Mouse (Mus musculus) neural tube, embryonic 15.5 days (tissue): Measurements from ENCODE around the gene Hsd11b1. TPM values are rescaled to one million over a fixed set of nuclear protein-coding genes. Genes with fewer than 3 reads are reported as not detected.

Experiments
- ATAC-seq: fragments of 200-750 bp; cut with Nextera tagmentation; 2 replicates; pipeline ENCODE4 v1.8.0; 2017; ENCODE audit warnings: mild to moderate bottlenecking, moderate TSS enrichment, moderate library complexity; ENCODE audit not compliant: low FRiP score
- H3K27ac ChIP-seq: fragments of 300-500 bp; sonication (generic); replicated peaks from 2 replicates; pipeline ENCODE4 v1.5.1; 2015; ENCODE audit warnings: mild to moderate bottlenecking, inconsistent platforms
- H3K27me3 ChIP-seq: fragments of 300-500 bp; sonication (generic); replicated peaks from 2 replicates; pipeline ENCODE4 v1.6.1; 2015; ENCODE audit warnings: inconsistent platforms
- H3K36me3 ChIP-seq: fragments of 300-500 bp; sonication (generic); 2 replicates; pipeline ENCODE4 v1.6.1; 2015; ENCODE audit warnings: inconsistent platforms
- H3K4me1 ChIP-seq: fragments of 300-500 bp; sonication (generic); 2 replicates; pipeline ENCODE4 v1.6.1; 2015; ENCODE audit warnings: inconsistent platforms
- H3K4me2 ChIP-seq: fragments of 300-500 bp; sonication (generic); 2 replicates; pipeline ENCODE4 v1.6.1; 2015; ENCODE audit warnings: inconsistent platforms, mild to moderate bottlenecking, moderate library complexity
- H3K4me3 ChIP-seq: fragments of 300-500 bp; sonication (generic); replicated peaks from 2 replicates; pipeline ENCODE4 v1.5.1; 2015; ENCODE audit warnings: mild to moderate bottlenecking, inconsistent platforms
- H3K9ac ChIP-seq: fragments of 300-500 bp; sonication (generic); replicated peaks from 2 replicates; pipeline ENCODE4 v1.6.1; 2015; ENCODE audit warnings: mild to moderate bottlenecking, inconsistent platforms
- H3K9me3 ChIP-seq: fragments of 300-500 bp; sonication (generic); replicated peaks from 2 replicates; pipeline ENCODE4 v1.6.1; 2016; ENCODE audit warnings: inconsistent platforms
- WGBS: fragments of 180-500 bp; shearing (Covaris S2); methylation state at CpG from one replicate; pipeline ENCODE4 v1.1.7; 2015; ENCODE audit warnings: mixed read lengths; 5-methylcytosine and 5-hydroxymethylcytosine counted together
- polyA plus RNA-seq: library from polyadenylated mRNA; unstranded; fragments of >200 nt; fragmentation: Nextera tagmentation; extraction: Ambion mirVana; gene quantifications from 2 replicates; pipeline ENCODE4 v1.2.1, GENCODE M21; 2015

Gene Hsd11b1
- polyA plus RNA-seq, 1 experiment from 2014 or later: 0.36 TPM

DNA sequence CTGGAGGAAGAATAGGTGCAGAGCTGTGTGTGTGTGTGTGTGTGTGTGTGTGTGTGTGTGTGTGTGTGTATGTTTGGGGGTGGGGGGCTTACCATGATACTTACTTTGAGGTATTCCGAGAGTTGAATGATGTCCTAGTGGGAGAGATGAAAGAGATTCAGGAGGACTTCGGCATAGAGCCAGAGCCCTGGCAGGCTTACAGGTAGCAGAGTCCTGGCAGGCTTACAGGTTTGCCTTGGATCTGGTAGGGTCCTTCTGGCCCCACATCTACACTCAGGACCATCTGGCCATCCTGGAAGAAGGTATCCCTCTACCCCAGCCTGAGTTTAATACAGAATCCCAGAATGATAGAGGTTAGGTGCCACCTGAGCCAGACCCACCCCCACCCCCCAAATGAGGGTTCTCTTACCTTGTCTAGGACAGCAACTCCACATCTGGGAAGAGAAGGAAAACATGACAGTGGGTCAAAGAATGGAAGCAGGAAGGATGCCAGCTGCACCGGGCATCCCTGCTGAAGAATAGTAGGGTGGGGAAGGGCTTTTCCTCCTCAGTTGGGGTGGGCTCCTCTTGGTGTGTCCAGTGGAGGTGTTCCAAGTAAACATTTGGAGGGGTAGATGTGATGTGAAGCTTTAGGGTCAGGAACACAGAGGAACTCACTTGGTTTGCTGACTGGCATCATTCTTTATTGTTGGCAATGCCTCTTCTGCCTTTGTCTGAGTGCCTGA lies 69.3 kb downstream of the Hsd11b1 start:
- Histone ChIP-seq H3K4me2 (no peak overlapping the region), H3K9me3 (no peaks in the 10 kb centered on the region), H3K9ac (no peak overlapping the region), H3K4me1 (peaks cover 7% of the 10 kb centered on the region), H3K27ac (no peak overlapping the region), H3K27me3 (no peaks in the 10 kb centered on the region), H3K36me3 (no peaks in the 10 kb centered on the region), H3K4me3 (no peak overlapping the region)
- 84% methylated on average over 3 of the region's 3 CpGs for WGBS
- no peak for ATAC-seq

DNA sequence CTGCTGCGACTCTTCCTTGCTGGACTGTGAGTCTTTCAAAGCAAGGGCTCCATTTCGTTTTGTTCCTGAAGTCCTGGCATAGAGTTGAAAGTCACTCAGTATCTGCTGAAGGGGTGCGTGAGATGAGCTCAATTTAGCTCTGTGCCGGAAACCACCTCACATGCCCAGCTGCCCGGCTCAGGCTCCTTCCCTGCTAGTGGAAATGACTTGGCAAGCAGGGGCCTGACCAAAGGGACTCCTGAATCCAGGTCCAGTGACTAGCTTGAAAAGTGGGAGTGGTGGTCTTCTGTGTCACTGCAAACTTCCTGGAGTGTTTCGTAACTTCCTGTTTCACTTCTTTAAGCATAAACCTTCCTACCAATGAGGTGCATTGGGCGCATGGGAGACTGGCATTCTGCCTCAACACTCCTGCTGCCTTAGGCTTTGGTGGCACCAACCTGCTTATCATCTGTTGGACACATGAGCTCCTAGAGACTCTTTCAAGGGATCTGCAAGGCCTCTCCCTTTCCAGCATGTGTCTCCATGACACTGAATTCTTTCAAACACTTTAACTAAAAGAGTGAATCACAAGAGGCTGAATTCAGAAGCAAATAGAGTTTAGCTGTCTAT lies 72.1 kb downstream of the Hsd11b1 start:
- no peak for ATAC-seq
- Histone ChIP-seq H3K27ac (no peak overlapping the region), H3K27me3 (no peaks in the 10 kb centered on the region), H3K4me3 (no peak overlapping the region), H3K9ac (no peak overlapping the region), H3K36me3 (no peaks in the 10 kb centered on the region), H3K4me2 (no peak overlapping the region), H3K4me1 (peaks cover 10% of the 10 kb centered on the region), H3K9me3 (no peaks in the 10 kb centered on the region)
- WGBS: 89% methylated on average over 7 of the region's 7 CpGs

DNA sequence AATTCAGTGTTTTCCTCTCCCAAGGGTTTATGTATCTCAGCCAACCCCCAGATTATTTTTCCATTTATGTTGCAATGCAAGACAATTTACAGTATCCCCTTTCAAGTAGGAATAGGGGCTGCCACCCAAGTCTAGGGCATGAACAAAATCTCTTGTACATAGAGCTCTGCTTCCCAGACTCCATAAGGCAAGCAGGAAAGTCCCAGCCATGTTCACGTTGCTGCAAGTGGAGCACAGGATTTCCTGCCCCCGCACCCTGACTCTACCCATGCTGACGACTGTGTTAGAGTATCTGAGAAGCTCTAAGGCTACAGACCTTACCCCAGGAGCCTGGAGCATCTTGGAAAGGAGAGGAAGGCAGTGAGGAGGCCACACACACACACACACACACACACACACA lies 74.1 kb downstream of the Hsd11b1 start:
- H3K27me3 ChIP-seq: no peaks in the 10 kb centered on the region
- no peak for ATAC-seq
- WGBS: 60% methylated on average over 3 of the region's 3 CpGs
- peaks cover 10% of the 10 kb centered on the region for H3K4me1 ChIP-seq
- no peak overlapping the region for H3K4me2 ChIP-seq
- H3K27ac ChIP-seq: peak overlapping the region; percentile 54
- no peaks in the 10 kb centered on the region for H3K9me3 ChIP-seq
- H3K9ac ChIP-seq: no peak overlapping the region
- no peaks in the 10 kb centered on the region for H3K36me3 ChIP-seq
- no peak overlapping the region for H3K4me3 ChIP-seq

DNA sequence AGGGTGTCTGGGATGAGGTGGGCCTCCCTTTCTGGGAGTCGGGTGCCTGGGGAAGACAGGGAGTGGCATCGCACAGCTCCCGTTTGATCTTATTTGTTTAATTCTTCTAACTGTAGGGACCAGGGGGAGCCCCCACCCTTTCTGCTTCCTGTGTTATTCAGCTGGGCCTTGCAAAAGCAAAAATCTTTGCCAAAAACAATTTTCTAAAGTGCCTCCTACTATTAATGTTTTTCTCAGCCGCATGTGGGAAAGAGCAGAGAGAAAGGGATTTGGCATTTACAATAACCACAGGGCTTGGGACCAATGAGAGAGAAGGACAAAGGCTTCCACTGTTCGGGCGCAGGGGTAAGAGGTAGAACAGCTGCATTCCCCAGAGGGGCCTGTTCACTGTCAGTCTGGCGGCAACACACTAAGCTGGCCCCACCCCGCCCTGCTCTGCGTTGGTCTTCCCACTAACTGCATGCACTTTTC lies 74.7 kb downstream of the Hsd11b1 start:
- Histone ChIP-seq H3K4me3 (no peak overlapping the region), H3K4me1 (peaks cover 10% of the 10 kb centered on the region), H3K36me3 (no peaks in the 10 kb centered on the region), H3K9ac (no peak overlapping the region), H3K27me3 (no peaks in the 10 kb centered on the region), H3K9me3 (no peaks in the 10 kb centered on the region), H3K4me2 (no peak overlapping the region), H3K27ac (peak overlapping the region; percentile 54)
- peak; percentile 61 for ATAC-seq
- 33% methylated on average over 9 of the region's 9 CpGs for WGBS

DNA sequence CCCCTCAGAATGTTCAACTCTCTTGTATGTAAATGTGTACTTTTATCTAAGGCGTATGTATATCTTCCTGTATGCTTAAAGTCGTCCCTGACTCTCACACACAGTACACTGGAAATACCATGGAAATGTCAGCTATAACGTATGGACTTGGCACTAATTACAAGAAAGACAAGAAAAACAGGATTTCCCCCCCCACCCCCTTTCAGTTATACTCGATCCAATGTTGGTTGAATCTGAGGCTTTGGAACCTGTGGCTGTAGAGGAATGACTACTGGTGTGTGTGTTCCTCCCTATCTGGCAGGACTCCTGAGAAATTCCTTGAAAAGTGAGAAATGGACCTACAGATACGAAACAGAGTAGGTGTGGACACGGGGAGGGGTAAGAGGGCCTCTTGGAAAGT lies 75.6 kb downstream of the Hsd11b1 start:
- peak overlapping the region; percentile 38 for H3K27ac ChIP-seq
- H3K27me3 ChIP-seq: no peaks in the 10 kb centered on the region
- no peaks in the 10 kb centered on the region for H3K36me3 ChIP-seq
- no peak overlapping the region for H3K4me2 ChIP-seq
- no peak overlapping the region for H3K4me3 ChIP-seq
- WGBS: 82% methylated on average over 6 of the region's 6 CpGs
- H3K4me1 ChIP-seq: peaks cover 10% of the 10 kb centered on the region
- no peak for ATAC-seq
- no peak overlapping the region for H3K9ac ChIP-seq
- H3K9me3 ChIP-seq: no peaks in the 10 kb centered on the region

DNA sequence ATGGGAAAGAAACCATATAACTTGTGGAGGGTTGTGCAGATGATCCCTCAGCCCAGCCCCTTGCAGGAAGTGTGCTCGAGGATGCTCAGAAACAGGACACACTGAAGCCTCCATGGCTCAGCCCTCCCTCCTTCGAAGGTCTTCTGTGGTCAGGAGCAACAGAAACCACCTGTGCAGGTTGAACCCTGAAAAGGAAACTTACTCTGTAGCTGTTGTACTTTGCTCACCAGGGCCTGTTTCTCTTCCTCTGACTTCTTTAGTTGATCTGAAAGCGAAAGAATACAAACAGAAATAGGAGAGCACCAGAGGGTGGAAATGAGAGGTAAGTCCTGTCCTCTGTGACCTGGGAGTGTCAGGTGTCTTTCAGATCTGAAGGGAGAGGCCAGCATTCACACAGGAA lies 82.8 kb downstream of the Hsd11b1 start:
- Histone ChIP-seq H3K27me3 (no peaks in the 10 kb centered on the region), H3K4me2 (no peak overlapping the region), H3K9ac (no peak overlapping the region), H3K4me3 (no peak overlapping the region), H3K27ac (no peak overlapping the region), H3K9me3 (no peaks in the 10 kb centered on the region), H3K4me1 (0 out of 2 replicates have a peak, but pooled peaks cover 2% of the 10 kb centered on the region), H3K36me3 (no peaks in the 10 kb centered on the region)
- 88% methylated on average over 3 of the region's 3 CpGs for WGBS
- ATAC-seq: no peak

DNA sequence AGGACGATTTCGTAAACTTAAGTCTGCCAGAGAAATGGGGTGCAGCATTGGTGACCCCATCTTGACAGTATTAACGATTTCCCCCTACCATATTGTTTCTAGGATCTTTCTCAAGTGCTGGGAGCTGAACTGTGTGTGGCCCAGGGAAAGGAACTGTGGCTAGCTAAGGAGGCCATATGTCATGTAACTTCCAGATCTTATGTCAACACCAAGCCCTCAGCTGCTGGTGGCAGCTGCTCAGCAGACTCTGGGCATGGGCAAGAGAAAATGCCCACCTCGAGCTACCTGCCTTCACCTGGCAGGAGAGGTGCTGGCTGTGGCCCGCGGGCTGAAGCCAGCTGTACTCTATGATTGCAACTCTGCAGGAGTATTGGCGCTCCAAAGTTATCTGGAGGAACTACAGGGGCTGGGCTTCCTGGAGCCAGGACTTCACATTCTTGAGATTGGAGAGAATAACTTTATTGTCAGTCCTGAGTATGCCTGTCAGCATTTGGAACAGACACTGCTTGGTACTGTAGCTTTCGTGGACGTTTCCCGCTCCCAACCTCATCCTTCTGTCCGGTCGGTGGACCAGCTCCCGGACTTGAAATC lies 89.6 kb downstream of the Hsd11b1 start:
- H3K9me3 ChIP-seq: no peaks in the 10 kb centered on the region
- H3K27ac ChIP-seq: peak overlapping the region; percentile 90

DNA sequence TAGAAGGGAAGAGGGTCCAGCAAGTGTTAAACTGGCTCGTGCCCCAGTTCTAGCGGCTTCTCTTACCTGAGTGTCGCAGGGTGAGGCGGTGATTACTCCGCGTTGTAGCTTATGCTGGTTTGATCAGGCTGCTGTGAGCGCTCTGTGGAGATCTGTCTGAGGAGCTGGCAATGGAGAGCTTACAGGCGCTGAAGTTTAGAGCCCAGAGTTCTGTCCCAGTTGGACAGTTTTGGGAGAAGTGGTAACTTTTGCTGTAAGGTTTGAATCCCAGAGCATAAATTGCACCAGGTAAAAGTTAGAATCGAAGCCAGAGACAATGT lies 90.1 kb downstream of the Hsd11b1 start:
- Histone ChIP-seq H3K27me3 (no peaks in the 10 kb centered on the region), H3K4me3 (peak overlapping the region; percentile 74), H3K4me2 (peak overlapping the region; percentile 84), H3K9ac (peak overlapping the region; percentile 68), H3K4me1 (peaks cover 34% of the 10 kb centered on the region), H3K27ac (peak overlapping the region; percentile 90), H3K36me3 (no peaks in the 10 kb centered on the region), H3K9me3 (no peaks in the 10 kb centered on the region)
- 18% methylated on average over 9 of the region's 9 CpGs for WGBS
- ATAC-seq: no peak; the same call in none of the 2 replicates

More for the DNA sequence above, 89.6 kb downstream of the Hsd11b1 start:
- peaks cover 34% of the 10 kb centered on the region for H3K4me1 ChIP-seq
- 92% methylated on average over 13 of the region's 13 CpGs for WGBS
- peak overlapping the region; percentile 84 for H3K4me2 ChIP-seq
- peak overlapping the region; percentile 74 for H3K4me3 ChIP-seq
- ATAC-seq: no peak
- H3K9ac ChIP-seq: no peak overlapping the region
- H3K27me3 ChIP-seq: no peaks in the 10 kb centered on the region
- no peaks in the 10 kb centered on the region for H3K36me3 ChIP-seq

DNA sequence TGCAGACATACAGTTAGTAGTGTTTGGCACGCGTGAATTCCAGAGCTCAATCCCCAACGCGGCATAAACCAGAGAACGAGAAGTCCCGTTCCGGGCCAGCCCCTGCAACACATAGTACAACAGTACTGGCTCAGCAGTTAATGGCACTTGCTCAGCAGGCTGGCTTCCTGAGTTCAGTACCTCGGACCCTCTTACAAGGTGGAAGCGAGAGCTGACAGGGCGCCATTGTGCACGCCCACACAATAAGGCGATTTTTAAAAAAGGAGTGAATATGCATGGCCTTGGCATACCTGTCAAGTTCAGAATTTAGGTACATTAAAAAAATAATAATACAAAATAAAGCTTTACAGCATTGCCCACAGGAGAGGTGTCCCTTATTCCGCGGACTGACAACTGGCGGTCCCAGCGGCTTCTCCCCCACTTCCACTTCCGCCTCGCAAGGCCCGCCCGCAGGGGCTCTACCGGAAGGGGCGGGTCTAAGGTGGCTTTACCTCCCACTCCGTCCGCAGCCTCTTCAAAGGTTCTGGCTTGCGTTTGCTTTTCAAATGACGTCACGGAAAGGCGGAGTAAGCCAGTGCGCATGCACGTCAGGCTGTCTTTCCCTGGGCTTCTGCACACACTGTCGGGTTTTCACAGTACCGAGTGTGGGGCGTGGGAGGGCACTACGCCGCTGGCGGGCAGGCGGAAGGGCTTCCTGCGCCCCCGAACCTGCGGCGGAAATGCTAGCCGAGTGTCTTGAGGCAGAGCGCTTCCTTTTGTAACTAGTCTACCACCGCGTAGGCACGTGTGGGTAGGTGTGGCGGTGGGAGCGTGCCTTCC lies 90.7 kb downstream of the Hsd11b1 start:
- Histone ChIP-seq H3K36me3 (no peaks in the 10 kb centered on the region), H3K9me3 (no peaks in the 10 kb centered on the region), H3K4me2 (peak overlapping the region; percentile 84), H3K27ac (peak overlapping the region; percentile 90), H3K4me3 (peak overlapping the region; percentile 74), H3K27me3 (no peaks in the 10 kb centered on the region), H3K9ac (peak overlapping the region; percentile 78), H3K4me1 (peaks cover 34% of the 10 kb centered on the region)
- under 1% methylated on average over 48 of the region's 48 CpGs for WGBS
- peak; percentile 99 for ATAC-seq
